Mouse (Mus musculus) lung, postnatal 0 days (tissue): ENCODE data around the gene Antxr1. TPM values are rescaled to one million over a fixed set of nuclear protein-coding genes. Genes with fewer than 3 reads are reported as not detected.
A peak's percentile ranks its signal among the peaks of the same experiment; 100 is the strongest.

Experiments used
- ATAC-seq: fragments of 200-750 bp; cut with Nextera tagmentation; 2 replicates; pipeline ENCODE4 v1.8.0; 2017; ENCODE audit warnings: moderate library complexity
- DNase-seq: peaks from one replicate; pipeline ENCODE4 v3.0.0-alpha.2; 2016; ENCODE audit warnings: low spot score
- H3K27ac ChIP-seq: fragments of 300-500 bp; sonication (generic); 2 replicates; pipeline ENCODE4 v1.5.1; 2014; ENCODE audit warnings: antibody characterized with exemption, mild to moderate bottlenecking, low read length, mixed read lengths
- H3K27me3 ChIP-seq: fragments of 300-500 bp; sonication (generic); replicated peaks from 2 replicates; pipeline ENCODE4 v1.6.1; 2014; ENCODE audit warnings: low read length, mixed read lengths; ENCODE audit not compliant: insufficient read depth
- H3K36me3 ChIP-seq: fragments of 300-500 bp; sonication (generic); 2 replicates; pipeline ENCODE4 v1.6.1; 2014; ENCODE audit warnings: low read length, mixed read lengths; ENCODE audit not compliant: insufficient read depth
- H3K4me1 ChIP-seq: fragments of 300-500 bp; sonication (generic); 2 replicates; pipeline ENCODE4 v1.6.1; 2014; ENCODE audit warnings: antibody characterized with exemption, low read depth, low read length, mixed read lengths; ENCODE audit not compliant: insufficient read depth
- H3K4me2 ChIP-seq: fragments of 300-500 bp; sonication (generic); replicated peaks from 2 replicates; pipeline ENCODE4 v1.6.1; 2014; ENCODE audit warnings: low read depth, mild to moderate bottlenecking, low read length, moderate library complexity, mixed read lengths
- H3K4me3 ChIP-seq: fragments of 300-500 bp; sonication (generic); 2 replicates; pipeline ENCODE4 v1.5.1; 2014; ENCODE audit warnings: low read depth, low read length
- H3K9ac ChIP-seq: fragments of 300-500 bp; sonication (generic); replicated peaks from 2 replicates; pipeline ENCODE4 v1.6.1; 2014; ENCODE audit warnings: low read depth, mild to moderate bottlenecking
- H3K9me3 ChIP-seq: fragments of 300-500 bp; sonication (generic); 2 replicates; pipeline ENCODE4 v1.6.1; 2016; ENCODE audit warnings: low read length, mixed read lengths
- CTCF ChIP-seq: IDR thresholded peaks from 2 replicates; pipeline ENCODE4 v1.5.1; 2016; ENCODE audit warnings: antibody characterized with exemption, mild to moderate bottlenecking
- EP300 ChIP-seq: IDR thresholded peaks from 2 replicates; pipeline ENCODE4 v1.6.1; 2016; ENCODE audit warnings: antibody characterized with exemption, mild to moderate bottlenecking, control low read depth
- WGBS: fragments of 180-500 bp; shearing (Covaris S2); extraction: QIAGEN DNeasy Blood & Tissue Kit; methylation state at CpG from one replicate; pipeline ENCODE4 v1.1.7; 2014; 5-methylcytosine and 5-hydroxymethylcytosine counted together
- polyA plus RNA-seq: library from polyadenylated mRNA; unstranded; fragments of >200 nt; fragmentation: Nextera tagmentation; extraction: Ambion mirVana; gene quantifications from 2 replicates; pipeline ENCODE4 v1.2.1, GENCODE M21; 2015

Antxr1 gene
- polyA plus RNA-seq, 1 experiment from 2014 or later, result 11.7 TPM

DNA sequence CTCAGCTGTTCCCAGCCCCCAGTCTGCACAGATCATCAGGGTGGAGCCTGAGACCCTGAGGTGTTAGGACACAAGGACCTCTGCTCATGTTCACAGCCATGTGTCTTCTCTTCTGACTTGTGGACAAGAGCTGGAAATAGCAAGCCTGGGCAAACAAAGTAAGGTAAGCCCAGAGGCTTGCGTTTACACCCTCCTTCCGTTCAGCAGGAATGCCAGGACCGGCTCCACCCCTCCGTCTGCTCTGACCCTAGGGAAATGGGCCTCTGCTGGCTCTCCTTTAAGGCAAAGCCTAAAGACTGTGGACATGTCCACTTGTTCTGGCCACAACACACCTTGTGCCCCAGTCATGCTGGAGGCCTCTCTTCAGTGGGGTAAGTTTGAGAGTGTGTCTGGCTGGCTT lies 215.6 kb downstream of the Antxr1 start:
- H3K4me2 ChIP-seq, result no peak overlapping the region
- 21% methylated on average over 4 of the region's 4 CpGs for whole genome bisulfite sequencing
- TF ChIP-seq EP300, result no peak
- H3K9me3 ChIP-seq, result no peaks in the 10 kb centered on the region
- peak overlapping the region; percentile 33; the same call in 1 of the 2 replicates for H3K27ac ChIP-seq
- no peak overlapping the region for H3K9ac ChIP-seq
- H3K4me1 ChIP-seq, result peaks cover 8% of the 10 kb centered on the region; the same call in 1 of the 2 replicates
- no peaks in the 10 kb centered on the region for H3K27me3 ChIP-seq
- no peaks in the 10 kb centered on the region for H3K36me3 ChIP-seq
- ATAC-seq (peak; percentile 70), DNase-seq (peak; percentile 28)
- H3K4me3 ChIP-seq, result no peak overlapping the region

DNA sequence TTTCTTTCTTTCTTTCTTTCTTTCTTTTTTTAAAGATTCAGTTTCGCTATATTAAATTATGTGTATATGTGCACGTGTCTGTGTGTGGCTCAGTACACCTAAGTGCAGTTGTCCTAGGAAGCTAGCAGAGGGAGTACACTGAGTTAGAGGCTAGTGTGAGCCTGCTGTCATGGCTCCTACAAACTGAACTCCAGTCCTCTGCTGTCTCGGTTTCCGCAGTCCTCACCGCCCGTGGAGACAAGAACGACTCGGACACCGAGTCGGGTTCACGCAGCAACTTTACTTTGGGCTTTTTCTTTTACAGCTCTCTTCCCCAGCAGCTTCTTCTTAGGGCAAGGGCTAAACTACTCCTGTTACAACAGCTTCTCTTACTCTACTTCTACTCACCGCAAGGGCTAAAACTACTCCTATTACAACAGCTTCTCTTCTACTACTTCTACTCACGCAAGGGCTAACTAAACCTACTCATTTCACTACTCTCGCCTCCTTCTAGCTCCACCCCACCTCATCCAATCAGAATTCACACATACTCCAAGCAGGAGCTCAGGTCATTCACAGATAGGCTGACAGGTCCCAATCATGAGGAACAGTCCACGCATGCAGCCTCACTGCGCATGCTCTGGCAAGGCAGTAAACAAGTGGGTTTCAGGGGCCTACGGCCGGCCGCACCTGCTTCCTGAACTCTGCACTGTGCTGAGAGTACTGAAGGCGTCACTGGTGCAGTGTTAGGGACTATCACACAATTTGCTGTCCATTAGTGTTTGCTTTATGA lies 216.4 kb downstream of the Antxr1 start:
- Histone ChIP-seq H3K27ac (0 out of 2 replicates have a peak overlapping the region, but pooled peaks have one; percentile 33), H3K9me3 (no peaks in the 10 kb centered on the region), H3K4me1 (peaks cover 8% of the 10 kb centered on the region; the same call in 1 of the 2 replicates), H3K9ac (no peak overlapping the region), H3K27me3 (no peaks in the 10 kb centered on the region), H3K4me3 (no peak overlapping the region), H3K36me3 (no peaks in the 10 kb centered on the region), H3K4me2 (no peak overlapping the region)
- DNase-seq (peak; percentile 34), ATAC-seq (peak; percentile 78)
- no peak for TF ChIP-seq CTCF
- TF ChIP-seq EP300, result 0 out of 2 replicates have a peak, but pooled peaks have one; percentile 11
- WGBS, result 67% methylated on average over 20 of the region's 20 CpGs

DNA sequence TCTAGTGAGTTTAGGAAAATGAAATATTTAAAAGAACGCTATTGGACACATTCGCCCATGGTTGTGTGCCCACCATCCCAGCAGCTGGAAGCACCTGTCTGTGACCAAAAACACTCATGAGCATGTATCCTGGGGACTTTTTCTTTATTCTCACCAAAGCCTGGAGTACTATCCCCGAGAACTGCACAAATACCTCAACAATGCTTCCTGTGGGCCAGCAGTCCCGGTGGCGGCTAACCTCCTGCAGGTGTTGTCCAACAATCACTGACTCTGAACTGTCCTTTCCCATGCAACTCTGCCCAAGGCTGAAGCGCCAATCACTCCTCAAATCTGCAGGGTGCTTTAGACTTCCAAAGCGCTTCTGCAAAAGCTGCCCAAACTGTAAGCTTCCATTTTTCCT lies 219.0 kb downstream of the Antxr1 start:
- no peak overlapping the region for H3K27ac ChIP-seq
- peaks cover 8% of the 10 kb centered on the region; the same call in 1 of the 2 replicates for H3K4me1 ChIP-seq
- ATAC-seq, result no peak
- H3K9ac ChIP-seq, result no peak overlapping the region
- no peaks in the 10 kb centered on the region for H3K36me3 ChIP-seq
- H3K27me3 ChIP-seq, result no peaks in the 10 kb centered on the region
- H3K9me3 ChIP-seq, result no peaks in the 10 kb centered on the region
- H3K4me2 ChIP-seq, result no peak overlapping the region
- no peak overlapping the region for H3K4me3 ChIP-seq
- TF ChIP-seq EP300 (no peak), CTCF (no peak)
- DNase-seq, result no peak
- WGBS, result 88% methylated on average over 7 of the region's 7 CpGs

DNA sequence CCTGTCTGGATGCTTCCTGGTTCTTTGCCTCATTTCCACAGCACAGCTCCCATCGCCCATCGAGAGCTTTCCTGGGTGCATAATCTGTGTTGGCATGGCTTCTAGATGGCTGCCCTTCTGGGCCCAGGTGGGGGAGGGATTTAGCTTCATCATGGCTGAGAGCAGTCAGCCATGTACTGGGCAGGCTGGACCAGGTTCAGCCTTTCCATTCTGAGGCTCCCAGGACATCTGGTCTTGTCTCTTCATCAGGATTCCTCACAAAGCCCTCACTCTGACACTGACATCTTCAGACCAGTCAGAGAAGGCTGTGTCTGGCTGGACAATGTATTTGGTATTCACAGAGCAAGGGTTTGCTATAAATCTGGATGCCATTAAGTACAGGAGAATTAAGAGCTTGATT lies 219.6 kb downstream of the Antxr1 start:
- WGBS, result 84% methylated on average over 2 of the region's 2 CpGs
- no peak for DNase-seq
- no peak for ATAC-seq

DNA sequence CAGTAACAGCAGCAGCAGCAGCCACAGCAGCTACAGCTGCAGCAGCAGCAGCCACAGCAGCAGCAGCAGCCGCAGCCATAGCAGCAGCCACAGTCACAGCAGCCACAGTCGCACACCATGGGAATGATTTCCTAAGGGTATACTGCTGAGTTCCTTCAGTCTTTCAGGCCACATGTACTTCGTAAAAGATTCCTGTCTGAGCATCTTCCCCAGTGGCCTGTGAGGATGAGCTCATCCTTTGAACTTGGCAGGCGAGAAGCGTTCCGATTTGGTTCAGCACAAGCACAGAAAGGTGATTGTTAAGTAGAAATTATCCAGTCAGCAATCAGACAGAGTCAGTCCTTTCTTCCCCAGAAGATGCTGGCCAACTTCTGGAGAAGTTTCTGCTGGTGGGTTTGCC lies 223.5 kb downstream of the Antxr1 start:
- no peak overlapping the region for H3K4me3 ChIP-seq
- no peaks in the 10 kb centered on the region for H3K9me3 ChIP-seq
- no peak overlapping the region for H3K4me2 ChIP-seq
- TF ChIP-seq EP300 (no peak), CTCF (no peak)
- H3K27ac ChIP-seq, result no peak overlapping the region
- ATAC-seq (no peak), DNase-seq (no peak)
- H3K4me1 ChIP-seq, result no peaks in the 10 kb centered on the region
- no peaks in the 10 kb centered on the region for H3K27me3 ChIP-seq
- H3K36me3 ChIP-seq, result no peaks in the 10 kb centered on the region
- 88% methylated on average over 6 of the region's 6 CpGs for WGBS
- no peak overlapping the region for H3K9ac ChIP-seq

More for the DNA sequence above, 219.6 kb downstream of the Antxr1 start:
- Histone ChIP-seq H3K36me3 (no peaks in the 10 kb centered on the region), H3K27ac (no peak overlapping the region), H3K4me3 (no peak overlapping the region), H3K4me1 (peaks cover 8% of the 10 kb centered on the region; the same call in 1 of the 2 replicates), H3K9me3 (no peaks in the 10 kb centered on the region), H3K27me3 (no peaks in the 10 kb centered on the region), H3K9ac (no peak overlapping the region), H3K4me2 (no peak overlapping the region)
- TF ChIP-seq EP300 (no peak), CTCF (no peak)

DNA sequence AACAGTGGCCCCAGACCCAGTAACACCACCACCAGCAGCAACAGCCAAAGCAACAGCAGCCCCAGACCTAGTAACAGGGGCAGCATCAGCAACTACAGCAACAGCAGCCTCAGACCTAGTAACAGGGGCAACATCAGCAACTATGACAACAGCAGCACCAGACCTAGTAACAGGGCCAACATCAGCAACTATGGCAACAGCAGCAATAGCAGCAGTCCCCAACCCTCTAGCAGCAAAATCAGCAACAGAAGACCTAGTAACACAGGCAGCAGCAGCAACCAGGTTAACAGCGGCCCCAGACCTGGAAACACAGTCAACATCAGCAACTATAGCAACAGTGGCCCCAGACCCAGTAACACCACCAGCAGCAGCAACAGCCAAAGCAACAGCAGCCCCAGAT lies 224.1 kb downstream of the Antxr1 start:
- Histone ChIP-seq H3K27ac (no peak overlapping the region), H3K27me3 (no peaks in the 10 kb centered on the region), H3K36me3 (no peaks in the 10 kb centered on the region), H3K4me3 (no peak overlapping the region), H3K4me1 (no peaks in the 10 kb centered on the region), H3K9ac (no peak overlapping the region), H3K4me2 (no peak overlapping the region), H3K9me3 (no peaks in the 10 kb centered on the region)
- TF ChIP-seq CTCF (no peak), EP300 (no peak)
- no peak for DNase-seq
- WGBS, result 88% methylated on average over 1 of the region's 1 CpGs
- ATAC-seq, result no peak
